Mouse (Mus musculus) adrenal gland, postnatal 25 days (tissue): Measurements from ENCODE around the gene Lmo7. TPM values are rescaled to one million over a fixed set of nuclear protein-coding genes. Genes with fewer than 3 reads are reported as not detected.

Experiments used
- DNase-seq: peaks from one replicate; pipeline ENCODE4 v3.0.0; 2021; ENCODE audit warnings: mixed read lengths
- long read RNA-seq: library from polyadenylated mRNA; stranded (forward); transcript quantifications from one replicate; pipeline ENCODE4 v2.0.0, GENCODE M21; 2021
- total RNA-seq: library from RNA; stranded (reverse); gene quantifications from 2 replicates; pipeline ENCODE4 v1.2.3, GENCODE M21; 2021

Lmo7 gene
- total RNA-seq: 15.1 and 15.3 TPM in 2 replicates
- long read RNA-seq, partial matches to known transcripts: 6 of 11 reads
- long read RNA-seq, other reads (novel, unspliced or antisense): 5 of 11 reads

DNA sequence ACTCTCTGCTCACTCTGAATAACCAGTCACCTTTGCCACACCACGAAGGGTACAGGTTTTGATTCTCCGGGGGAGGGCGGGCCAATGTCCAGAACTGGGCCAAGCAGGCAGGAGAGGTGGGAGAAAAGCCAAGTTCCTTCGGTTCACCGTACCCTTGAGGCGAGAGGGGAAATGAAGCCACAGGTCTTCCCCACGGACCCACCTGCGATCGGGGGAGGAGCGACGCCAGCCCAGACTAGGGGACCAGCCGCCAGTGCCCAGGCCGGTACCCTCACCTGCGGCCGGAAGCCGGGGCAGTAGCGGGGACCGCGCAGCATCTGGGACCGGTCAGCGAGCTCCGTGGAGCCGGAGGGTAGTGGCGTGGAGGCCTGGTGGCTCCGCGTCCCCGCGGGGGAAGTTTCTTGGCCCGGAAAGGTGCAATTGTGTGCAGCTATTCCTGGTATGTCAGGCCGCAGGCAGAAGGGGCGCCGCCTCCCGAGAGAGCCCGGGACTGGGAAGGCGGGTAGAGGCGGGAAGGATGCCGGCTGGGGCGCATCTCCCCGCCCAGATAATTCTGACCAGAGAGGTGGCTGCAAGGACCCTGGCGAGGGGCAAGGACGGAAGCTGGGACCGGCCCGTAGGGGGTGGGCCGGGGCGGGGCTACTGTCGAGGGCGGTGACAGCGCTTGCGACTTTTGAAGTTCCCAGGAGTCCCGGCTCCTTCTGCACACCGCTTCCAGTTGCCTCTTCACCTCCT, at the start of gene Lmo7, which contains the start of gene Gm9922:
Lmo7 (plus strand) TSS at position 721 of the 735 bp plus-strand sequence.
Gm9922 (minus strand) TSS at position 578 of the 735 bp plus-strand sequence.
- DNase-seq: peak; percentile 86

- no peak for DNase-seq
Observed at GRCm38 (mm10) chr14:101687696-101688095, 42.1 kb upstream of the Lmo7 start.

DNA sequence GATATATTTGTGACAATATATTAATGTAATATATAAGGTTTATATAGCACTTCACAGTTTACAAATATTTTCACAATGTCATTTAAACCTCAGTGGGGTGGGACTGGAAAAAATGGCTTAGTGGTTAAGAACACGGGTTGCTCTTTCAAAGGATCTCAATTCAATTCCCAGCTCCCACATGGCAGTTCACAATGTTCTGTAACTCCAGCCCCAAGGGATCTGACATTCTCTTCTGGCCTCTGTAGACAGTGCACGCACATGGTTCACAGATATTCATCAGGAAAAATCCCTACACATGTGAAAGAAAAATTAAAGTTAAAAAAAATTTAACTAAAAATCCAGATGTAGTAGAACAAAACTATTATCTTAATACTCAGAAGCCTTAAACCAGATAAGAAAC, 41.4 kb upstream of the Lmo7 start:
- no peak for DNase-seq

- no peak for DNase-seq
Observed at GRCm38 (mm10) chr14:101704479-101704878, 25.3 kb upstream of the Lmo7 start.

GRCm38 (mm10) chr14:101707088-101707487, 22.7 kb upstream of the Lmo7 start:
- DNase-seq: no peak

DNA sequence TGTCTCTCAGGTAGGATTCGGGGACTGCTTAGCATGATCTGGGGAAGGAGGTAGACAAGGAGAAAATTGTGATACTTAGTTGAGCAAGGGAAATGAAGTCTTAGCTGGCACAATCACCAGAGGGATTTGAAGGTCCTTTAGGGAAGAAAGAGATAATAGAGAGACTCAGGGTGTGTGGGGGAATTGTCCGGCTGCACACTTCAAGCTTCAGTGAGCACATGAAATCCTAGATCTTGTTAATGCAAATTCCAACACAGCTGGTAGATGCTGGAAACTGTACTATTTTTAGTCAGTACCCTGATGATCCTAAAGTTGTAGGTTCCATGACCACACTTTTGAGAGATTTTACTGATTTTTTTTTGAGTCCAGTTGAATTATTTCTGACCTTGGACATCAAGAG, 15.3 kb upstream of the Lmo7 start:
- no peak for DNase-seq

DNA sequence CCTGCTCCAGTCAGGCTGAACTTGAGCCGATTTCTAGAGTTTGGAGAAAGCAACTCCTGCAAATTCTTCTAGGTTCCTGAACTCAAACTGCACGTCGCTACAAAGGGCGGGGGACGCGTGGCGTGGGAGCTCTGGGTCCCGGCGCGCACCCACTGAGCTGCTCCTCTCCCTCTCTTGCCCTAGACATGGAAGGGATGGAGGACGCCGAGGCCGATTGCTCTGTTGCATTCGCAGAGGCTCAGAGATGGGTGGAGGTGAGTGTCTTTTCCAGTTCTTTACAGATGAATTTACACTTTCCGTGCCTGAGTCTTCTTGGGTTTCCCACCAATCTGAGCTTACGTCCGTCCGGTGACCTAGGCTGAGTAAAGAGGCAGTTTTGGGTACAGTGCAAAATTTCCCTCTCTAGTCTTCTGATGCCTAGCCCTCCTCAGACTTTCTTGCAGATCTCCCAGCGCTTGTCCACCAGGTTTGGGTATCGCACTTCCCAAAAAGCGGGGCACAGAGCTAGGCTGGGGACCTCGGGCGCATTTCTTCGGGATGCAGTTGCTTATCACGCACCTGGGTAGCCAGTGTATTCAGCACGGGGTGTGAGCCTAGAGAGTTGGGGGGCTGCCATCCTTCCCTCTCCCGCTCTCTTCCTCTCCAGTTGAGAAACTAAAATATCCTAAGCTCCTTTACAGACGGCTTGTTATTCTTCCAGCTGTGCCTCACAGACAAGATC, 375 bp downstream of the Lmo7 start:
- DNase-seq: no peak

- DNase-seq: no peak
Observed at GRCm38 (mm10) chr14:101733542-101734303, 4.0 kb downstream of the Lmo7 start.

- no peak for DNase-seq
Observed at GRCm38 (mm10) chr14:101737501-101737900, 7.7 kb downstream of the Lmo7 start.

DNA sequence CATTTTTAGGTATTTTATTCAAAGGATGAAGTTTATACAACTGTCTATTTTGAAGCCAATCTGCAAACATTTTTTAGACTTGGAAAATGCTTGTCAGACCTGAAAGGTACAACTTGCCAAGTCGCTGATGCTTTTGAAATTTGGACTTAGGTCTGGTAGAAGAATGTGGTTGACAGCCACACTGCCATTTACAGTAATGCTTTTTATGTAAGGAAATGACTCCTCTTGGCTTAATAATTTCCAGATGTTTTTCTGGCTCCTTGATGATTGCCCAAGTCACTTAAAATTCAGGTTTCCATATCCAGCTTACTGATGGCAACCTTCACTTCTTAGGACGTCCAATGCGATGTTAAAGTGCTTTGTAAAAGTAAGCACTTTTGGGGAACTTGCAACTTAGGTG, 16.9 kb downstream of the Lmo7 start:
- DNase-seq: no peak

DNA sequence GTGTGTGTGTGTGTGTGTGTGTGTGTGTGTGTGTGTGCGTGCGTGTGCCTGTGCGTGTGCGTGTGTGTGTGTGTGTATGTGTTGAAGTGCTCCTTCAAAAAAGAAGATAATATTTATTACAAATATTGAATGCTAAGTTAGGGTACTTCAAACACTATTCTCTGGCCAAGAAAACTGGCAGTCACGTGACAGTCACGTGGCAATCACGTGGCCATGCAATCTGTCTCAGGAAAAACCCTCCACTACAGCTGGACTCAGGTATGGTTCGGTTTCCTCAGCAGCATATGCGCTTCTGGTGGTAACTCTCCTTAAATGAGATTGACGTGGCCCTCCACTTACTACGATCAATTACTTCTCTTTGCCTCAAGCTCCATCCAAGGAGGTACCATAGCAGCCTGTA, 18.1 kb downstream of the Lmo7 start:
- no peak for DNase-seq

- no peak for DNase-seq
Observed at GRCm38 (mm10) chr14:101748436-101748835, 18.7 kb downstream of the Lmo7 start.

DNA sequence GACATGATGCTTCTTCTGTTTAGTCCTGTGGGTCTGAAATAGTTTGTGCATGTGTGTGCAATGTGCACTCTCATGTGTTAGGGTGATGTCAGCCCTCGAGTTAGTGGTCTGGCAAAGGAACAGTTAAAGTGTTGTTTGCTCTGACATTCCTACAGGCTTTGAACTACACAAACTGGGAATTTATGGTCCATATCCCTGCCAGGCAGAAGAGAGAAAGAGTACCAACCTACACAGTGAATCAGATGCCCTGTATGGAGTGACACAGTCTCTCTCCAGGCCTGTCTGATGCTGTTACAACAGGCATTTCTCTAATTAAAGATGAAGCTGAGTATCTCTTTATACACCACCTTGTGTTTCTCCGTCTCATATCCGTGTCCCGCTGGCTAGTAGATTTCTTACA, 21.2 kb downstream of the Lmo7 start:
- DNase-seq: no peak

GRCm38 (mm10) chr14:101755425-101755824, 25.7 kb downstream of the Lmo7 start:
- DNase-seq: no peak

GRCm38 (mm10) chr14:101762267-101762666, 32.5 kb downstream of the Lmo7 start:
- DNase-seq: no peak

DNA sequence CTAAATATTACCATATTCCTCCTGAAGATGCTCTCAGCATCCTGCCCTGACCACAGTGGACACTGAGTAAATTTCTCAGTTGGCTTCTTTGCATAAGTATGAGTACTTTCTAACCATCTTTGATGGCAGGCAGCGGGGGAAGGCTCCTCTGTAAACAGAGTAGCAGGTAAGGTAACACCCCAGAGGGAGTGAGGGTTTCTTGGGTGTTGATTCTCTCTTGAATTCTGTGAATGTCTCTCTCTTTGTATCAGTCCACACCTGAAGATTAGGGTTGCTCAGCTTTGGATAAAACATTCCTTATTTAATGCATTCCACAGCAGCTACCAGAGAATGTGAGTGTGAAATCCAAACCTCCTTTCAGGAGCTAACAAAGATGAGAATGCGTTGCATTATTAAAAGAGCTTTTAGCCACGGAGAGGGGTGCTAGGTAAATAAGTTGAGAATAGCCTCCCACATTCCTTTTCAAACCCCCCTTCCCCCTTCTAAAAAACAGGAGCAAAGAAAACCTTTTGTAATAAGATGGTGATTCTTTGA, 34.1 kb downstream of the Lmo7 start:
- no peak for DNase-seq

- no peak for DNase-seq
Observed at GRCm38 (mm10) chr14:101771336-101771735, 41.6 kb downstream of the Lmo7 start.

DNA sequence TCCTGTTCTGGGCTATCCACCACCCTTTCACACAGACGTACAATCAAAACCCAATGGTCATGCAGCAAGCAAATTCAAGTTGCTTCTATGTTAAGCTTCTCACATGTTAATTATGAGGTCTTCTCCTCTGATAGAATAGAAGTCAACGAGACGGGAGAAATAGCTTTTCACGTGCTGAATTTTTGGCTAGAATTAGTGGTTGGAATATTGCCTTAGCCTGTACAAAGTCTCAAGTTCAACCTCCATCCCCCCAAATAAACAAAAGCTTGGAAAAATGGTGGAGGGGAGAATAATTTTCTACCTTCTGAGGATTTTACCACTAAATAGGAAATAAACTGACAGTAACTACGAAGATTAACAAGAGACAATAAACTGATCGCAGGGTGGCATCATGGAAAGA, 42.0 kb downstream of the Lmo7 start:
- DNase-seq: no peak

- no peak for DNase-seq
Observed at GRCm38 (mm10) chr14:101774631-101775030, 44.9 kb downstream of the Lmo7 start.

GRCm38 (mm10) chr14:101776296-101777128, 46.8 kb downstream of the Lmo7 start:
- no peak for DNase-seq

- no peak for DNase-seq
Observed at GRCm38 (mm10) chr14:101777129-101777493, 47.4 kb downstream of the Lmo7 start.

GRCm38 (mm10) chr14:101778426-101778825, 48.7 kb downstream of the Lmo7 start:
- no peak for DNase-seq
